Mouse (Mus musculus) lung, postnatal 0 days (tissue): ENCODE results near the gene Efhb. TPM values are rescaled to one million over a fixed set of nuclear protein-coding genes. Genes with fewer than 3 reads are reported as not detected.

ENCODE experiments used
- ATAC-seq: fragments of 200-750 bp; cut with Nextera tagmentation; 2 replicates; pipeline ENCODE4 v1.8.0; 2017; ENCODE audit warnings: moderate library complexity
- DNase-seq: peaks from one replicate; pipeline ENCODE4 v3.0.0-alpha.2; 2016; ENCODE audit warnings: low spot score
- H3K27ac ChIP-seq: fragments of 300-500 bp; sonication (generic); 2 replicates; pipeline ENCODE4 v1.5.1; 2014; ENCODE audit warnings: antibody characterized with exemption, mild to moderate bottlenecking, low read length, mixed read lengths
- H3K27me3 ChIP-seq: fragments of 300-500 bp; sonication (generic); replicated peaks from 2 replicates; pipeline ENCODE4 v1.6.1; 2014; ENCODE audit warnings: low read length, mixed read lengths; ENCODE audit not compliant: insufficient read depth
- H3K36me3 ChIP-seq: fragments of 300-500 bp; sonication (generic); 2 replicates; pipeline ENCODE4 v1.6.1; 2014; ENCODE audit warnings: low read length, mixed read lengths; ENCODE audit not compliant: insufficient read depth
- H3K4me1 ChIP-seq: fragments of 300-500 bp; sonication (generic); 2 replicates; pipeline ENCODE4 v1.6.1; 2014; ENCODE audit warnings: antibody characterized with exemption, low read depth, low read length, mixed read lengths; ENCODE audit not compliant: insufficient read depth
- H3K4me2 ChIP-seq: fragments of 300-500 bp; sonication (generic); replicated peaks from 2 replicates; pipeline ENCODE4 v1.6.1; 2014; ENCODE audit warnings: low read depth, mild to moderate bottlenecking, low read length, moderate library complexity, mixed read lengths
- H3K4me3 ChIP-seq: fragments of 300-500 bp; sonication (generic); 2 replicates; pipeline ENCODE4 v1.5.1; 2014; ENCODE audit warnings: low read depth, low read length
- H3K9ac ChIP-seq: fragments of 300-500 bp; sonication (generic); replicated peaks from 2 replicates; pipeline ENCODE4 v1.6.1; 2014; ENCODE audit warnings: low read depth, mild to moderate bottlenecking
- H3K9me3 ChIP-seq: fragments of 300-500 bp; sonication (generic); 2 replicates; pipeline ENCODE4 v1.6.1; 2016; ENCODE audit warnings: low read length, mixed read lengths
- CTCF ChIP-seq: IDR thresholded peaks from 2 replicates; pipeline ENCODE4 v1.5.1; 2016; ENCODE audit warnings: antibody characterized with exemption, mild to moderate bottlenecking
- EP300 ChIP-seq: IDR thresholded peaks from 2 replicates; pipeline ENCODE4 v1.6.1; 2016; ENCODE audit warnings: antibody characterized with exemption, mild to moderate bottlenecking, control low read depth
- WGBS: fragments of 180-500 bp; shearing (Covaris S2); extraction: QIAGEN DNeasy Blood & Tissue Kit; methylation state at CpG from one replicate; pipeline ENCODE4 v1.1.7; 2014; 5-methylcytosine and 5-hydroxymethylcytosine counted together
- polyA plus RNA-seq: library from polyadenylated mRNA; unstranded; fragments of >200 nt; fragmentation: Nextera tagmentation; extraction: Ambion mirVana; gene quantifications from 2 replicates; pipeline ENCODE4 v1.2.1, GENCODE M21; 2015

The Efhb gene
- polyA plus RNA-seq, 1 experiment from 2014 or later = 1.7 TPM

DNA sequence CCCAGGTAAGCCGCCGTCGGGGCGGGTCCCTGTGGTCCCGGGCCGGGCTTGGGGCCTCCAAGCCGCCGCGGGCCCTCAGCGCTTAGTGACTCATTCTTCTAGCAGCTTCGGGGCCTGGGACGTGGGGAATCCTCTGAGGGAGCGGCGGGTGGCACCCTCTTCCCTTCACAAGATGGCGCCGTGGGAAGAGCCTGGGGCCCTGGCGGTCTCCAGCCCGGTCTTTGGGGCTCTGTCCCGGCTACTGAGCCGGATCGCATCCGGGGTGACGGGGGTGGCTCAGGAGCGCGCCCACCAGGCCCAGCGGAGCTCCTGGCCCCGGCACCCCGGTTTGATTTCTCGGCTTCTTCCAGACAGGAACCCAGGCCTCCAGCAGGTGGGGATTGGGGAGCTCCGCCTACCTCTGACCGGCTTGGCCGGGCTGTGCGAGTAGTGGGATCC, 16.5 kb upstream of the Efhb start:
- Histone ChIP-seq H3K4me1 (peaks cover 3% of the 10 kb centered on the region; the same call in 1 of the 2 replicates), H3K27ac (peak overlapping the region; percentile 100), H3K9me3 (no peaks in the 10 kb centered on the region), H3K27me3 (no peaks in the 10 kb centered on the region), H3K9ac (peak overlapping the region; percentile 95), H3K4me2 (peak overlapping the region; percentile 71), H3K4me3 (peak overlapping the region; percentile 96), H3K36me3 (0 out of 2 replicates have a peak, but pooled peaks cover 5% of the 10 kb centered on the region)
- ATAC-seq (peak; percentile 47), DNase-seq (peak; percentile 85)
- 1% methylated on average over 29 of the region's 33 CpGs for WGBS
- TF ChIP-seq EP300 = no peak
- peak; percentile 34 for TF ChIP-seq CTCF

DNA sequence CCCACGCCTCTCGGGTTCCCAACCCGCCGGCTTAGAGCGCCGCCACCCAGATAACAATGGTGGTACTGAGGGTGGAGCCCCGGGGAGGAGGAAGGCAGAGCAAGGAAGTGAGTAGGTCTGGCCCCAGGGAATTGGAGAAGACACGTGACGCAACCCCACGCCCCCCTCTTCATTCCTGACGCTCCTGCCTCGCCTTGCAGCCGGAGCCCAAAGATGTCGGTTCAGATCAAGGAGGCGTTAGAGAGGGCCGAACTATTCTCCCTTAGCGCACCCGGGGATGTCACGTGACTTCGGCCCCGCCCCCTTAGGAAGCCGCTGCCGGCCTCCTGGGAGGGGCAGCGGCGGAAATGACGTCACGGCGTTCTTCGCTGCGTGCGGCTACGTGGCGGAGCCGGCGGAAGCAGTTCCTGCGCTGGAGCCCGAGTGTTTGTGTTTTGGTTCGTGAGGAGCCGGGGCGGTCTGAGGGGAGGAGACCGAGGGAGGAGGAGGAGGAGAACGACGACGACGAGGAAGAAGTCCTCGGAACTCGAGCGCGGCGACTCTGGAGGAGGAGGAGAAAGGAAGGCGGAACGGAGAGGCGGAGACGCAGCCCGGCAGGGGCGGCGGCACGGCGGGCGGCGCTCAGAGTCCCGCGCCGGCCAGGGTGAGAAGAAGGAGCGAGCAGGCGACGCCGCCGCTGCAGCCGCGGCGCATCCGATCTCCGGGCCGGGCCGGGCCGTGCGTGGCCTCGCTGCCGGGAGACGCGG, 15.9 kb upstream of the Efhb start, which contains the start of gene Rab5a:
Gene Rab5a (plus strand): TSS at position 377 of the 746 bp plus-strand sequence.
- Histone ChIP-seq H3K4me3 (peak within 1 kb of the TSS; percentile 96), H3K27ac (peak within 1 kb of the TSS; percentile 100)
- under 1% methylated on average over 73 of the region's 82 CpGs for WGBS

DNA sequence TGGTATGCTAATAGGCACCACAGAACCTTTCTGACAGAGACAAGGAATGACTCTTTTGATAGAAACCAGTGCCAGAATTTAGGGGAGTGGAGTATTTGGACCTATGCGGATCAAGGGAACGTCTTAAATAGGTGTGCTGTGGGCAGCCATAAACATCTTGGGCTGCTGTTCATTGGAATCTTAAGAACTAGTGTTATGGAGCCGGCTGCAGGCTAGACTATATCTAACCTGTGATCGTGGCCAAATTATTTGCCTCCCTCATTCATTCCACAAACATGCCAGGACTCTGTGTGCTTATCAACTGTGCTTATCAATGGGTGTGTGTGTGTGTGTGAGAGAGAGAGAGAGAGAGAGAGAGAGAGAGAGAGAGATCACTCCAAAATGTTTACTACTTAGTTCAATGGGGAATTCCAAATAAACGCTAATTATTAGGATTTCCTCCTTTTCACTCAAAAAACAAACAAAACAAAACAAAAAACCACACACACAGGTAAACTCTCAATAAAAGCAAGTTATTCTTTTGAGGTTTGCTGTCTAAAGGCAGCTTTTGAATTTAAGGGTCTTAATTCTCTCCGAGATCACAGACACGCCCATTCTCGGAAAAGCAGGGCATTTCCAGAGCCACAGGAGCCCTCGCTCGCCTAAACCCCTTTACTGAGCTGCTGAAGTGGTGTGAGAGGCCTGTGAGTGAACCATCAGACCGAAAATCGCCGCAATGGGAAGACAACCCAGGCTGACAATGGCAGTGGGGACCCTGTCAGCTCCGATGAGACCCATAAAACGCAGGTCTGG, 15.1 kb upstream of the Efhb start:
- TF ChIP-seq EP300 (no peak), CTCF (no peak)
- Histone ChIP-seq H3K4me2 (peak overlapping the region; percentile 58), H3K36me3 (no peaks in the 10 kb centered on the region), H3K9ac (peak overlapping the region; percentile 69), H3K27me3 (no peaks in the 10 kb centered on the region), H3K27ac (peak overlapping the region; percentile 100), H3K4me3 (peak overlapping the region; percentile 96), H3K4me1 (peaks cover 3% of the 10 kb centered on the region; the same call in 1 of the 2 replicates), H3K9me3 (no peaks in the 10 kb centered on the region)
- WGBS = 6% methylated on average over 15 of the region's 15 CpGs
- peak; percentile 19 for DNase-seq
- ATAC-seq = peak; percentile 14

More for the DNA sequence above, 15.9 kb upstream of the Efhb start, which contains the start of gene Rab5a:
- Histone ChIP-seq H3K36me3 (no peaks in the 10 kb centered on the region), H3K4me2 (peak within 1 kb of the TSS; percentile 71), H3K9ac (peak within 1 kb of the TSS; percentile 95), H3K27me3 (no peaks in the 10 kb centered on the region), H3K9me3 (no peaks in the 10 kb centered on the region), H3K4me1 (peaks cover 3% of the 10 kb centered on the region; the same call in 1 of the 2 replicates)
- ATAC-seq (peak; percentile 96), DNase-seq (peak; percentile 100)
- TF ChIP-seq EP300 (peak; percentile 60; the same call in 1 of the 2 replicates), CTCF (peak; percentile 67)

DNA sequence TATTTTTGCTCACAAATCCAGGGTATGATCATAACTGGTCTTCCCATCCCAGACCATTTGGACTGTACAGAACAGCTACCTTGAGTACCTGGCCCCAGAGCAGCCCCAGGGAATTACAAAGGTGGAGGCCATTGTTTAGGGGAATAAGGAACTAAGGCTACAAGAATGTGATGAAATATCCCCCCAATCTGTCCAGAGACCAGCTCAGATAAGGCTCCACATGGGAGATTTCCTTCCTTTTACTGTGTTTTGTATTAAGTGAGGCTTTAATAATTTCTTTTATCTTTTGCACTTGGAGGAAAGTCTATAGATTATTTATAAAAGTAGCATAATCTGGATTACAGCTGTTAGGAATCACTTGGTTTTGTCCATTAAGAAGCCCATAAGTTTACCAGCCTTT, 5.6 kb upstream of the Efhb start:
- no peak for ATAC-seq
- Histone ChIP-seq H3K4me1 (no peaks in the 10 kb centered on the region), H3K9ac (no peak overlapping the region), H3K4me3 (no peak overlapping the region), H3K9me3 (no peaks in the 10 kb centered on the region), H3K4me2 (no peak overlapping the region), H3K36me3 (no peaks in the 10 kb centered on the region), H3K27me3 (no peaks in the 10 kb centered on the region), H3K27ac (no peak overlapping the region)
- no peak for DNase-seq
- TF ChIP-seq CTCF = no peak
- TF ChIP-seq EP300 = no peak

DNA sequence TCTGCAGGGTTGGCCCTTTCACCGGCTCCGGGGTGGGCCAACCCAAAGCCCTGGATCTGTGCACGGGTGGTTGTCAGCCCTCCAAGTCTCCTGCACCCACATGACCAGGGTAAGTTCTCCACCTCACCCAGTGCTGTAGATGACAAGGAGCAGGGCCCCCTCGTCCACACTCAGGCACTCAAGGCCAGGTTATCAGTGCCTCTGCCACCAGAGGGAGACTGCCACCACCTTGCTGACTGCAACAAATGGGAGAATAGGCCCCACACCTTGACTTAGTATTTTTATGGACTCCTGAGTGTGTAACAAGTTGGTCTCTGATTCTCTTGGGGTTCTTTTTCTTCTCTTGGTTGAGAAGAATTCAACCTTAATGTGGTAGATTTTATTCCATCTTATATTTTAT, 2.4 kb upstream of the Efhb start:
- WGBS = 51% methylated on average over 4 of the region's 4 CpGs
- no peak overlapping the region for H3K4me3 ChIP-seq
- H3K9ac ChIP-seq = no peak overlapping the region
- peaks cover 6% of the 10 kb centered on the region; the same call in 1 of the 2 replicates for H3K4me1 ChIP-seq
- H3K36me3 ChIP-seq = no peaks in the 10 kb centered on the region
- no peak overlapping the region for H3K4me2 ChIP-seq
- H3K9me3 ChIP-seq = no peaks in the 10 kb centered on the region
- no peak overlapping the region for H3K27ac ChIP-seq
- ATAC-seq (0 out of 2 replicates have a peak, but pooled peaks have one; percentile 14), DNase-seq (peak; percentile 15)
- no peaks in the 10 kb centered on the region for H3K27me3 ChIP-seq
- peak; percentile 67 for TF ChIP-seq CTCF
- no peak for TF ChIP-seq EP300

DNA sequence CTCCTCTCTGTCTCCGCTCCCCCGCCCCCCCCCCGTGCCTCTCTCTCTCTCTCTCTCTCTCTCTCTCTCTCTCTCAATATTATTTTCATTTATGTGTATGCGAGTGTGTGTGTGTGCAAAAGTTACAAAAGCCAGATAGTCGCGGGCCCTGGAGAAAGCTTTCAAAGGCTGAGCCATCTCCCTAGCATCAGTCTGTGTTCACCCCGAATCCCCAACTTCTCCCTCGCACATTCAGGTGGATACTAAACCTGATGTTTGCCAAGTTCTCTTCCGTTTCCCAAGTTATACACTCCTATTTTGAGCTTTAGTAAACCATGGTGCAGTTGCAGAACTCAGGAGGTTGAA, 347 bp upstream of the Efhb start:
- peak overlapping the region; percentile 62 for H3K4me2 ChIP-seq
- peaks cover 6% of the 10 kb centered on the region; the same call in 1 of the 2 replicates for H3K4me1 ChIP-seq
- no peak for DNase-seq
- ATAC-seq = no peak; the same call in 1 of the 2 replicates
- H3K27me3 ChIP-seq = no peaks in the 10 kb centered on the region
- 16% methylated on average over 6 of the region's 9 CpGs for WGBS
- H3K27ac ChIP-seq = no peak overlapping the region
- H3K9me3 ChIP-seq = no peaks in the 10 kb centered on the region
- 0 out of 2 replicates have a peak overlapping the region, but pooled peaks have one; percentile 19 for H3K9ac ChIP-seq
- H3K4me3 ChIP-seq = peak overlapping the region; percentile 42
- TF ChIP-seq EP300 (no peak), CTCF (no peak)
- H3K36me3 ChIP-seq = no peaks in the 10 kb centered on the region
